Mouse (Mus musculus): ENCODE data around the gene Pagr1b.

DNA sequence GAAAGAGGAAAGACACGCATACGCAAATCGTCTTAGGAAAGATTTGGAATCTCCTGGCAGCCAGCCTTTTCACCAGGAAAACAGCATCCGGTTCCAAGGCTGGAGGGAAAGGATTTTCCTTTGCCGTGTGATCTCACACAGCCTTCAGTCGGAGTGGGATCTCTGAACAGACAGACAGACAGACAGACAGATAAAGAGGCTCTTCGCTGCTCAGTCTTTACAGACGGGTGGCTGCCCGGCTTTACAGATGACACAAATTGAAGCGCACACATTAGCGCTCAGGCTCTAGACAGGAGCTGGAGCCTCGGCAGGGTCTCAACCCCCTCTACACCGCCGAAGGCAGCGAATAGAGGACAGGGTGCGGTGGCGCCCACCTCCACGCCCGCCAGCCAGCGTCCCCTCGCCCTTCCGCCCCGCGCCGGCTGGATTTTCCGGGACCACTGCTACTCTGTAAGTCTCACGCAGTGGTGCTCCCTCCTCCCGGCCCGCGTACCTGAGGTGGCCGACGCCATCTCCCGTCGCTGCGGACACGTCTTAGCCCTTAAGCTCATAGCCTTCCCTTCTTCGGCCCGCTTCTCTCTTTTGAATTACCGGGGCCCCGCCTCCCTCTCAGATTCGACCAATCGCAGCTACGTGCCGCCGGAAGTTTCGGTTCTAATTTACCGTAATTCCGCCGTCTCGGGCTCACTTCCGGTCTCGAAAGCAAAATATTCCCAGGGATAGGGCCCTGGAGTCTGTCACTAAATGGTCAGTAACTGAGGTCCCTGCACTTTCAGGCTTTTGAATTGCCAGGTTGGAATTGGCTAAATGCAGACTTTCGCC, 25.8 kb upstream of the Pagr1b start, which contains the start of gene Kif22:
- no peak for TF ChIP-seq TAL1 (IDR thresholded peaks at IDR 0.05; ENCODE audit: low read length)
- no peak for TF ChIP-seq GATA1 (IDR thresholded peaks at IDR 0.05; ENCODE audit: low read length)

Measured in erythroblast, embryonic 14.5 days (primary cell).